Comparison of ENCODE assay signal across 8 mouse cellular contexts in the genomic region with DNA sequence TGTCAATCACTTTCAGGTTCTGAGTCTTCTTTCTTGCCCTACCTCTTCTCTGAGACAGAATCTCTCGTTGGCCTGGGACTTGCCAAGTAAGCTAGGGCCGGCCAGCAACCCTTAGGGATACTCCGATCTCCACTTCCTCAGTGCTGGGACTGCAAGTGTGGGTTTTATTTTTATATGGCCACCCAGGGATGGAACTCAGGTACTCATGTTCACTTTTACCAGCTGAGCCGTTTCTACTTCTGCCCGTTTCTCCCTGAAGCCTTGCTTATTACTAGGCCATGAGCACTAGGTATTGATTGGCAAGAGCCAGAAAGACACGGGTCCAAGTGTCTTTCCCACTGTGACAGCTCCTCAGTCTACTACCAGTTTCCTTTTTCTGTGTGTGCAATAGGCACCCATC. TPM values are rescaled to one million over a fixed set of nuclear protein-coding genes. Genes with fewer than 3 reads are reported as not detected.
DNase-seq lines count a peak whose midpoint lies in the region; ATAC-seq and TF ChIP-seq lines count a peak whose summit lies in the region.

No protein-coding gene starts in this region.

- H3K9me3 ChIP-seq in heart, embryonic 11.5 days (replicated peaks; ENCODE audit: control insufficient read depth, low read length): no peaks in the 10 kb centered on the region
- H3K9me3 ChIP-seq in ES-E14 (ENCODE audit: control insufficient read depth, insufficient read depth, low read depth, low read length): no peaks in the 10 kb centered on the region
- no peaks in the 10 kb centered on the region for H3K9me3 ChIP-seq in hindbrain, embryonic 11.5 days (ENCODE audit: control insufficient read depth, low read length)
- no peaks in the 10 kb centered on the region for H3K9me3 ChIP-seq in midbrain, embryonic 11.5 days (ENCODE audit: control insufficient read depth, low read length)

- in situ Hi-C loops in ES-E14 (cut with MboI; ENCODE audit: low sequenced_read_pairs in 2 of 2, unreplicated experiment in 2 of 2): no loop called here

- H3K4me1 ChIP-seq in heart, embryonic 11.5 days (ENCODE audit: control insufficient read depth, insufficient read depth, low read length): peaks cover 7% of the 10 kb centered on the region; the same call in 1 of the 2 replicates
- peaks cover 0 to 3% of the 10 kb centered on the region in 2 experiments; a peak in 3 of 4 replicates for H3K4me1 ChIP-seq in ES-E14 (ENCODE audit: control insufficient read depth in 2 of 2, insufficient read depth in 2 of 2, low read length in 2 of 2, poor library complexity in 1 of 2)
- no peaks in the 10 kb centered on the region for H3K4me1 ChIP-seq in hindbrain, embryonic 11.5 days (replicated peaks; ENCODE audit: control insufficient read depth, insufficient read depth, low read length)
- H3K4me1 ChIP-seq in midbrain, embryonic 11.5 days (ENCODE audit: control insufficient read depth, insufficient read depth, low read length): peaks cover 10% of the 10 kb centered on the region

- WGBS in heart, embryonic 11.5 days (ENCODE audit: insufficient replicate concordance): 85% methylated on average over 6 of the region's 6 CpGs
- WGBS in hindbrain, embryonic 11.5 days: 89% methylated on average over 6 of the region's 6 CpGs
- 87% methylated on average over 6 of the region's 6 CpGs for WGBS in midbrain, embryonic 11.5 days

- H3K4me2 ChIP-seq in heart, embryonic 11.5 days: peak overlapping the region; percentile 84
- H3K4me2 ChIP-seq in hindbrain, embryonic 11.5 days (replicated peaks; ENCODE audit: low read depth, low read length): peak overlapping the region; percentile 76
- H3K4me2 ChIP-seq in midbrain, embryonic 11.5 days: peak overlapping the region; percentile 92

- H3K36me3 ChIP-seq in heart, embryonic 11.5 days (ENCODE audit: control insufficient read depth, insufficient read depth, low read length): peaks cover 5% of the 10 kb centered on the region; the same call in 1 of the 2 replicates
- peaks cover 17% of the 10 kb centered on the region for H3K36me3 ChIP-seq in ES-E14 (ENCODE audit: control insufficient read depth, insufficient read depth, low read length, poor library complexity, severe bottlenecking)
- peaks cover 2% of the 10 kb centered on the region; the same call in 1 of the 2 replicates for H3K36me3 ChIP-seq in hindbrain, embryonic 11.5 days (ENCODE audit: control insufficient read depth, insufficient read depth, low read length)
- peaks cover 7% of the 10 kb centered on the region for H3K36me3 ChIP-seq in midbrain, embryonic 11.5 days (ENCODE audit: control insufficient read depth, insufficient read depth, low read length)

- H3K27ac ChIP-seq in heart, embryonic 11.5 days (ENCODE audit: low read depth, low read length): peak overlapping the region; percentile 71
- no peak overlapping the region for H3K27ac ChIP-seq in ES-E14 (ENCODE audit: insufficient read depth, low read depth, low read length, poor library complexity, severe bottlenecking)
- H3K27ac ChIP-seq in hindbrain, embryonic 11.5 days (ENCODE audit: low read depth, low read length): peak overlapping the region; percentile 51
- peak overlapping the region; percentile 68 for H3K27ac ChIP-seq in midbrain, embryonic 11.5 days (ENCODE audit: low read depth, low read length)

- no peak for ATAC-seq in heart, embryonic 11.5 days (replicated peaks; ENCODE audit: insufficient number of reproducible peaks, low FRiP score, low TSS enrichment)
- ATAC-seq in hindbrain, embryonic 11.5 days (ENCODE audit: low FRiP score): 0 out of 2 replicates have a peak, but pooled peaks have one; percentile 11
- ATAC-seq in midbrain, embryonic 11.5 days (ENCODE audit: low FRiP score): 0 out of 2 replicates have a peak, but pooled peaks have one; percentile 2

- H3K27me3 ChIP-seq in heart, embryonic 11.5 days (ENCODE audit: control insufficient read depth, insufficient read depth, low read length): no peaks in the 10 kb centered on the region
- no peaks in the 10 kb centered on the region for H3K27me3 ChIP-seq in hindbrain, embryonic 11.5 days (ENCODE audit: control insufficient read depth, insufficient read depth, low read length)
- no peaks in the 10 kb centered on the region for H3K27me3 ChIP-seq in midbrain, embryonic 11.5 days (ENCODE audit: control insufficient read depth, insufficient read depth, low read length)

- peak overlapping the region; percentile 83 for H3K4me3 ChIP-seq in heart, embryonic 11.5 days (ENCODE audit: low read depth, low read length)
- H3K4me3 ChIP-seq in ES-E14 (ENCODE audit: insufficient read depth in 1 of 2, low read depth in 1 of 2, low read length in 2 of 2, poor library complexity in 1 of 2, severe bottlenecking in 1 of 2): peak overlapping the region in 1 of 2 experiments; percentile 59; a peak in 2 of 4 replicates
- peak overlapping the region; percentile 76 for H3K4me3 ChIP-seq in hindbrain, embryonic 11.5 days (ENCODE audit: low read depth, low read length)
- peak overlapping the region; percentile 80 for H3K4me3 ChIP-seq in midbrain, embryonic 11.5 days (ENCODE audit: low read depth, low read length)

- no peak for DNase-seq in heart, postnatal 4 days
- DNase-seq in ES-E14 (ENCODE audit: low read depth, low spot score): no peak
- no peak for DNase-seq in hindbrain, embryonic 11.5 days (ENCODE audit: low spot score)
- no peak for DNase-seq in midbrain, embryonic 11.5 days (ENCODE audit: low spot score, missing footprints)
- DNase-seq in adrenal gland, postnatal 36 days: no peak
- DNase-seq in left cerebral cortex, adult 11 months (ENCODE audit: low spot score): no peak
- DNase-seq in thymus, adult 18-20 months: no peak

- peak overlapping the region; percentile 71 for H3K9ac ChIP-seq in heart, embryonic 11.5 days (ENCODE audit: low read depth, low read length)
- peak overlapping the region; percentile 64; the same call in 1 of the 2 replicates for H3K9ac ChIP-seq in ES-E14 (ENCODE audit: insufficient read depth, low read depth, low read length, poor library complexity, severe bottlenecking)
- peak overlapping the region; percentile 29 for H3K9ac ChIP-seq in hindbrain, embryonic 11.5 days (ENCODE audit: low read depth, low read length)
- peak overlapping the region; percentile 71 for H3K9ac ChIP-seq in midbrain, embryonic 11.5 days (ENCODE audit: low read length)

TF ChIP-seq in ES-E14, 5 proteins besides CTCF, POLR2A, EP300 and RAD21:
- no peak for TF ChIP-seq HCFC1 (IDR thresholded peaks at IDR 0.05; ENCODE audit: borderline replicate concordance, insufficient read depth, low read length)

RNA-seq across cellular contexts. Expression of a gene that starts 0.7 kb away (rescaled TPM):
- 6.4 and 8.1 TPM in 2 replicates for polyA plus RNA-seq in heart, embryonic 11.5 days (2014; fragmentation: Nextera tagmentation; extraction: Ambion mirVana)
- 1 to 10 TPM; 6.0 to 8.2 TPM for total RNA-seq in heart, postnatal 4 days (2021)
- 17.4 and 26.3 TPM in 2 replicates for total RNA-seq in ES-E14 (2012; rRNA removed)
- polyA plus RNA-seq in hindbrain, embryonic 11.5 days (2014; fragmentation: Nextera tagmentation; extraction: Ambion mirVana): 9.2 and 9.6 TPM in 2 replicates
- 8.8 and 10.5 TPM in 2 replicates for polyA plus RNA-seq in midbrain, embryonic 11.5 days (2014; fragmentation: Nextera tagmentation; extraction: Ambion mirVana)
- total RNA-seq in adrenal gland, postnatal 36 days (2021): 10 to 100 TPM; 13.4 to 17.9 TPM
